Mouse (Mus musculus) c-Kit-negative CD71-positive TER-119-positive erythroid progenitor cells, embryonic 14.5 days (primary cell): ENCODE results near the gene Gm20828.
"Not testable (repeated sequence)": the region's sequence is repeated elsewhere in the genome, so short reads cannot be mapped to it uniquely, and the experiment has no call there.

Experiments used
- DNase-seq: peaks from one replicate; pipeline ENCODE4 v3.0.0-alpha.2; 2013; ENCODE audit warnings: low read depth, low spot score

Gene Gm20828

GRCm38 (mm10) chrY:11199274-11199673 lies at the start of gene Gm20828:
TSS of gene Gm20828 (minus strand) at chrY:11199374.
- not testable (repeated sequence) for DNase-seq
